Mouse (Mus musculus): ENCODE measurements around the gene Ruvbl2. TPM values are rescaled to one million over a fixed set of nuclear protein-coding genes. Genes with fewer than 3 reads are reported as not detected.

Ruvbl2 gene
- polyA plus RNA-seq, 1 experiment from 2014 or later: 153 TPM

DNA sequence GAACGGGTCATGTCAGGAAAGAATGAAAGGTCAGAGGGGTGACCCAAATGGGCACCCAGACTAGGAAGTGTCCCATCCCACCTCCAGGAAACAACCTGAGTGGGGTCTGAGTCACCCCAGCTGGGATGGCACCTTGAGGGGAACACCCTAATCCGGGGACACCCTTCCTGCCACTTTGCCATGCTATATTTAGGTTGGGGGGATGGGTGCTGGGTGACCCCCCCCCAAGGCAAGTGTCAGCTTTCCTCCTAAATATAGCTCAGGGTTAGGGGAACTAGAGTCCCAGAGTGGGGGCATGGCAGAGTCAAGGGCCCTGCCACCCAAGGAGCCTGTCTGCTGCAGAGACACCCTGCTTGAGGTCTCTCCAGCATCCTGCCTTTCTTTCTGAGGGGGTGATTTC is 25.5 kb downstream of the Ruvbl2 start:
- 86% methylated on average over 2 of the region's 2 CpGs for WGBS
- no peak for DNase-seq (ENCODE audit: low spot score)
- H3K9me3 ChIP-seq (replicated peaks; ENCODE audit: control insufficient read depth, low read length): no peaks in the 10 kb centered on the region

DNA sequence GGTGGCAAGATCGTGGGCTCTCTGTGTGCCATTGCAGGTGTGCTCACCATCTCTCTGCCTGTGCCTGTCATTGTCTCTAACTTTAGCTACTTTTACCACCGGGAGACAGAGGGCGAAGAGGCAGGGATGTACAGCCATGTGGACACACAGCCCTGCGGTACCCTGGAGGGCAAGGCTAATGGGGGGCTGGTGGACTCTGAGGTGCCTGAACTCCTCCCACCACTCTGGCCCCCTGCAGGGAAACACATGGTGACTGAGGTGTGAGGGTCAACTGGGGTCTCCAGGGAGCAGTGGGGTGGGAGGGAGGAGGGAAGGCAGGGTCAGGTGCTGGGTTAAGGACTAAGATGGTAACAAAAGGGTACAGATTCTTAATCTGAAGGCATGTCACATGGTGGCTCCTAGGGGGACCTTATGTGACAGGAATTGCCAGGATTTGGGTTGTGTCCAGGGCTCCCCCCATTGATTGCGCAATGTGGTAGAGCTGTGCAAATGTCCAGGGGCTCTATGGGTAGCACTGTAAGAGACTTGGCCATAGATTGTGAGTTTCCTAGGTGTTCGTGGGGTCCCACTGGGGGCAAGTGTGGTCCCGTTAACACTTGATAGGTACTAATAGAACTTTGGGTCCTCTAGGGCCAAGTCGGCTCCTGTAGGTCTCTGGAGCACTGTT is 28.3 kb downstream of the Ruvbl2 start:
- DNase-seq (ENCODE audit: low spot score) (no peak), ATAC-seq (no peak)
- Histone ChIP-seq H3K27ac (ENCODE audit: low read depth, low read length) (no peak overlapping the region), H3K9me3 (replicated peaks; ENCODE audit: control insufficient read depth, low read length) (no peaks in the 10 kb centered on the region), H3K36me3 (ENCODE audit: control insufficient read depth, insufficient read depth, low read length) (no peaks in the 10 kb centered on the region), H3K9ac (ENCODE audit: low read length) (no peak overlapping the region), H3K4me1 (ENCODE audit: control insufficient read depth, insufficient read depth, low read length) (no peaks in the 10 kb centered on the region), H3K27me3 (replicated peaks; ENCODE audit: control insufficient read depth, insufficient read depth, low read length) (peaks cover 90% of the 10 kb centered on the region), H3K4me3 (ENCODE audit: low read depth, low read length) (no peak overlapping the region), H3K4me2 (ENCODE audit: low read length) (no peak overlapping the region)
- 88% methylated on average over 8 of the region's 8 CpGs for WGBS

More for the DNA sequence above, 25.5 kb downstream of the Ruvbl2 start:
- no peaks in the 10 kb centered on the region for H3K4me1 ChIP-seq (ENCODE audit: control insufficient read depth, insufficient read depth, low read length)
- no peak overlapping the region for H3K27ac ChIP-seq (ENCODE audit: low read depth, low read length)
- ATAC-seq: no peak
- peaks cover 92% of the 10 kb centered on the region for H3K27me3 ChIP-seq (replicated peaks; ENCODE audit: control insufficient read depth, insufficient read depth, low read length)
- H3K36me3 ChIP-seq (ENCODE audit: control insufficient read depth, insufficient read depth, low read length): no peaks in the 10 kb centered on the region
- H3K4me3 ChIP-seq (ENCODE audit: low read depth, low read length): no peak overlapping the region
- no peak overlapping the region for H3K9ac ChIP-seq (ENCODE audit: low read length)
- no peak overlapping the region for H3K4me2 ChIP-seq (ENCODE audit: low read length)

DNA sequence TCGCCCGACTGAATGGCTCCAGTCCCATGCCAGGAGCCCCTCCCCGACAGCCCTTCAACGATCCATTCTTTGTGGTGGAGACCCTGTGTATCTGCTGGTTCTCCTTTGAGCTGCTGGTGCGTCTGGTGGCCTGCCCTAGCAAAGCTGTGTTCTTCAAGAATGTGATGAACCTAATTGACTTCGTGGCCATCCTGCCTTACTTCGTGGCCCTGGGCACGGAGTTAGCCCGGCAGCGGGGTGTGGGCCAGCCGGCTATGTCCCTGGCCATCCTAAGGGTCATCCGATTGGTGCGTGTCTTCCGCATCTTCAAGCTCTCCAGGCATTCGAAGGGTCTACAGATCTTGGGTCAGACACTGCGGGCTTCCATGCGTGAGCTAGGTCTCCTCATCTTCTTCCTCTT is 28.9 kb downstream of the Ruvbl2 start:
- DNase-seq (ENCODE audit: low spot score): no peak
- 89% methylated on average over 17 of the region's 17 CpGs for WGBS
- Histone ChIP-seq H3K4me2 (ENCODE audit: low read length) (no peak overlapping the region), H3K4me1 (ENCODE audit: control insufficient read depth, insufficient read depth, low read length) (no peaks in the 10 kb centered on the region), H3K27me3 (replicated peaks; ENCODE audit: control insufficient read depth, insufficient read depth, low read length) (peaks cover 83% of the 10 kb centered on the region), H3K27ac (ENCODE audit: low read depth, low read length) (no peak overlapping the region), H3K36me3 (ENCODE audit: control insufficient read depth, insufficient read depth, low read length) (no peaks in the 10 kb centered on the region), H3K9me3 (replicated peaks; ENCODE audit: control insufficient read depth, low read length) (no peaks in the 10 kb centered on the region), H3K9ac (ENCODE audit: low read length) (no peak overlapping the region), H3K4me3 (ENCODE audit: low read depth, low read length) (no peak overlapping the region)
- no peak for ATAC-seq

- Histone ChIP-seq H3K9ac (ENCODE audit: low read length) (no peak overlapping the region), H3K36me3 (ENCODE audit: control insufficient read depth, insufficient read depth, low read length) (no peaks in the 10 kb centered on the region), H3K4me3 (ENCODE audit: low read depth, low read length) (no peak overlapping the region), H3K4me2 (ENCODE audit: low read length) (no peak overlapping the region), H3K9me3 (replicated peaks; ENCODE audit: control insufficient read depth, low read length) (no peaks in the 10 kb centered on the region), H3K27me3 (replicated peaks; ENCODE audit: control insufficient read depth, insufficient read depth, low read length) (peaks cover 77% of the 10 kb centered on the region), H3K27ac (ENCODE audit: low read depth, low read length) (no peak overlapping the region), H3K4me1 (ENCODE audit: control insufficient read depth, insufficient read depth, low read length) (no peaks in the 10 kb centered on the region)
- DNase-seq (ENCODE audit: low spot score) (no peak), ATAC-seq (no peak)
- WGBS: 66% methylated on average over 7 of the region's 7 CpGs
These were observed 29.5 kb downstream of the Ruvbl2 start for GRCm38 (mm10) chr7:45408351-45408750.

- no peaks in the 10 kb centered on the region for H3K36me3 ChIP-seq (ENCODE audit: control insufficient read depth, insufficient read depth, low read length)
- 80% methylated on average over 10 of the region's 10 CpGs for WGBS
- no peak for DNase-seq (ENCODE audit: low spot score)
These were observed 30.1 kb downstream of the Ruvbl2 start for GRCm38 (mm10) chr7:45407836-45408235.

DNA sequence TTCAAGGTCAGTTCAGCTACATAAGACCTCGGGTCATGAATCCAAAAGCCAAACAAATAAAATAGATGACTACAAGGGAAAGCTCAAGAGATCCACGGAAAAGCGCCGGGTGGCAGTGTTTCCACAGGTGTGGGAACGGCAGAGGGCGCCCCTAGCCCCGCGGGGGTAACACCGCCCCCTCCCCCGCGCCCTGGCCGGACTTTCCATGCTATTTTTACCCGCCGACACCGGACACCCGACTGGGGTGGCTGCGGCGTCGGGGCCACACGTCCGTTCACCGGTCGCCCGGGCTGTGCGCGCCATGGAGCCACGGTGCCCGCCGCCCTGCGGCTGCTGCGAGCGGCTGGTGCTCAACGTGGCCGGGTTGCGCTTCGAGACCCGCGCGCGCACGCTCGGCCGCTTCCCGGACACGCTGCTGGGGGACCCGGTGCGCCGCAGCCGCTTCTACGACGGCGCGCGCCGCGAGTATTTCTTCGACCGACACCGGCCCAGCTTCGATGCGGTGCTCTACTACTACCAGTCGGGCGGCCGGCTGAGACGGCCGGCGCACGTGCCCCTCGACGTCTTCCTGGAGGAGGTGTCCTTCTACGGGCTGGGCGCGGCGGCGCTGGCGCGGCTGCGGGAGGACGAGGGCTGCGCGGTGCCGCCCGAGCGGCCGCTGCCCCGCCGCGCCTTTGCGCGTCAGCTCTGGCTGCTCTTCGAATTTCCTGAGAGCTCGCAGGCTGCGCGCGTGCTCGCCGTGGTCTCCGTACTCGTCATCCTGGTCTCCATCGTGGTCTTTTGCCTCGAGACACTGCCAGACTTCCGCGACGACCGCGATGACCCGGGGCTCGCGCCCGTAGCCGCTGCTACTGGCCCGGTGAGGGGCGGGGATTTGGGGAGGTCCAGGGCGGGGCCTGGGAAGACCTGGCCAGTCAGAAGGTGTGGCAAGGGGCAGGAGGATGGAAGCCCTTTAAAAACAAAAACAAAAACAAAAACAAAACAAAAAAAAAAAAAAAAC is 31.4 kb downstream of the Ruvbl2 start:
- WGBS: 2% methylated on average over 114 of the region's 114 CpGs
- no peak overlapping the region for H3K9ac ChIP-seq (ENCODE audit: low read length)
- H3K9me3 ChIP-seq (replicated peaks; ENCODE audit: control insufficient read depth, low read length): no peaks in the 10 kb centered on the region
- ATAC-seq (no peak), DNase-seq (ENCODE audit: low spot score) (no peak)
- peak overlapping the region; percentile 40 for H3K4me2 ChIP-seq (ENCODE audit: low read length)
- H3K36me3 ChIP-seq (ENCODE audit: control insufficient read depth, insufficient read depth, low read length): no peaks in the 10 kb centered on the region
- H3K4me1 ChIP-seq (ENCODE audit: control insufficient read depth, insufficient read depth, low read length): no peaks in the 10 kb centered on the region
- peak overlapping the region; percentile 20 for H3K4me3 ChIP-seq (ENCODE audit: low read depth, low read length)
- peaks cover 64% of the 10 kb centered on the region for H3K27me3 ChIP-seq (replicated peaks; ENCODE audit: control insufficient read depth, insufficient read depth, low read length)
- no peak overlapping the region for H3K27ac ChIP-seq (ENCODE audit: low read depth, low read length)

More at GRCm38 (mm10) chr7:45407836-45408235, 30.1 kb downstream of the Ruvbl2 start:
- ATAC-seq: no peak
- Histone ChIP-seq H3K9me3 (replicated peaks; ENCODE audit: control insufficient read depth, low read length) (no peaks in the 10 kb centered on the region), H3K4me1 (ENCODE audit: control insufficient read depth, insufficient read depth, low read length) (no peaks in the 10 kb centered on the region), H3K4me2 (ENCODE audit: low read length) (no peak overlapping the region), H3K27me3 (replicated peaks; ENCODE audit: control insufficient read depth, insufficient read depth, low read length) (peaks cover 72% of the 10 kb centered on the region), H3K9ac (ENCODE audit: low read length) (no peak overlapping the region), H3K27ac (ENCODE audit: low read depth, low read length) (no peak overlapping the region), H3K4me3 (ENCODE audit: low read depth, low read length) (no peak overlapping the region)

GRCm38 (mm10) chr7:45405091-45406075 is 32.5 kb downstream of the Ruvbl2 start, which contains the start of gene Kcna7:
Kcna7 (plus strand) TSS chr7:45405653.
- DNase-seq (ENCODE audit: low spot score) (peak; percentile 39), ATAC-seq (peak; percentile 18; the same call in 1 of the 2 replicates)
- peak within 1 kb of the TSS; percentile 20 for H3K4me3 ChIP-seq (ENCODE audit: low read depth, low read length)
- H3K9ac ChIP-seq (ENCODE audit: low read length): no peak within 1 kb of the TSS
- WGBS: 13% methylated on average over 28 of the region's 28 CpGs
- no peaks in the 10 kb centered on the region for H3K9me3 ChIP-seq (replicated peaks; ENCODE audit: control insufficient read depth, low read length)
- H3K4me2 ChIP-seq (ENCODE audit: low read length): peak within 1 kb of the TSS; percentile 40
- no peaks in the 10 kb centered on the region for H3K4me1 ChIP-seq (ENCODE audit: control insufficient read depth, insufficient read depth, low read length)
- H3K27ac ChIP-seq (ENCODE audit: low read depth, low read length): no peak within 1 kb of the TSS
- no peaks in the 10 kb centered on the region for H3K36me3 ChIP-seq (ENCODE audit: control insufficient read depth, insufficient read depth, low read length)
- H3K27me3 ChIP-seq (replicated peaks; ENCODE audit: control insufficient read depth, insufficient read depth, low read length): peaks cover 53% of the 10 kb centered on the region

DNA sequence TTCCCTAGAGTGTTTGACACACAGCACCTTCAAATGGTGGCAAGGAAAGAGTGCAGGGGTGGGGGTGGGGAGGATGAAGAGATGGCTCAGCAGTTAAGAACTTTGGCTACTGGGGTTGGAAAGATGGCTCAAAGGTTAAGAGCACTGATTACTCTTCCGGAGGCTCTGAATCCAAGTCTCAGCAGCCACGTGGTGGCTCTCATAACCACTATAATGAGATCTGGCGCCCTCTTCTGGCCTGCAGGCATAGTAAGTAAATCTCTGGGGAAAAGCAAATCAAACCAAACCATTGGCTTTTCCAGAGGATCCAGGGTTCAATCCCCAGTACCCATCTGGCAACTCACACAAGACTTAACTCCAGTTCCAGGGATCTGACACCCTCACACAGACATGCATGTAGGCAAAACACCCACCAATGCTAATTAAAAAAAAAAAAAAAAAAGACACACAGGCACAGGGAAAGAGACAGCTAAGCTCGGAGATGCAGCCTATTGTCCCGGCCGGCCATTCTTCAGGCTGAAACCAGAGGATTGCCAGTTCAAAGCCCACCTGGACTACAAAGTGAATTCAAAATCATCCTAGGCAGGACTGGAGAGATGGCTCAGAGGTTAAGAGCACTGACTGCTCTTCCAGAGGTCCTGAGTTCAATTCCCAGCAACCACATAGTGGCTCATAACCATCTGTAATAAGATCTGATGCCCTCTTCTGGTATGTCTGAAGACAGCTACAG is 34.2 kb downstream of the Ruvbl2 start:
- no peak for ATAC-seq
- Histone ChIP-seq H3K4me2 (ENCODE audit: low read length) (no peak overlapping the region), H3K9me3 (replicated peaks; ENCODE audit: control insufficient read depth, low read length) (no peaks in the 10 kb centered on the region), H3K4me3 (ENCODE audit: low read depth, low read length) (no peak overlapping the region), H3K4me1 (ENCODE audit: control insufficient read depth, insufficient read depth, low read length) (no peaks in the 10 kb centered on the region), H3K27me3 (replicated peaks; ENCODE audit: control insufficient read depth, insufficient read depth, low read length) (peaks cover 38% of the 10 kb centered on the region), H3K9ac (ENCODE audit: low read length) (no peak overlapping the region), H3K36me3 (ENCODE audit: control insufficient read depth, insufficient read depth, low read length) (no peaks in the 10 kb centered on the region), H3K27ac (ENCODE audit: low read depth, low read length) (no peak overlapping the region)
- peak; percentile 76 for DNase-seq (ENCODE audit: low spot score)
- WGBS: 45% methylated on average over 6 of the region's 6 CpGs

All from forebrain, embryonic 14.5 days (tissue).